In the genomic region with DNA sequence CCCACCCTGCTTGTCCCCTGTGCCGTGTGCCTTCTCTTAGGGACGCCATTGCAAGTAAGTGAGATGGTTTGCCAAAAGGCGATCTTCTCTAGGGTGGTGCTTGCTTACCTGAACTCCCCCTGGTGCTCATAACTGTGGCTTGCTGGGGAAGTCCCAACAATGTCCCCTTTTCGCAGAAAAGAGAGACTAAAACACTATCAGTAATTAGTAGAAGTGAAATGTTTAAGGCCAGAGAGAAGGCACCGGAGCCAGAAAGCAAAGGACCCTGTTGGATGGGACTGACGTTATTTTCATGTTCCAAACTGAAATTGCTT, we compare ENCODE assay signal across 8 mouse cellular contexts. TPM values are rescaled to one million over a fixed set of nuclear protein-coding genes. Genes with fewer than 3 reads are reported as not detected.
A peak's percentile ranks its signal among the peaks of the same experiment; 100 is the strongest.
DNase-seq lines count a peak whose midpoint lies in the region; ATAC-seq lines count a peak whose summit lies in the region.

No protein-coding gene starts in this region.

- H3K27me3 ChIP-seq in heart, embryonic 11.5 days (ENCODE audit: control insufficient read depth, insufficient read depth, low read length), result peaks cover 34% of the 10 kb centered on the region
- peaks cover 19% of the 10 kb centered on the region for H3K27me3 ChIP-seq in megakaryocyte, embryonic 14.5 days (replicated peaks)
- peaks cover 52% of the 10 kb centered on the region for H3K27me3 ChIP-seq in limb, embryonic 13.5 days
- peaks cover 15% of the 10 kb centered on the region for H3K27me3 ChIP-seq in stomach, embryonic 16.5 days (ENCODE audit: control insufficient read depth, insufficient read depth, low read length)

- no peak for ATAC-seq in heart, embryonic 11.5 days (replicated peaks; ENCODE audit: insufficient number of reproducible peaks, low FRiP score, low TSS enrichment)
- ATAC-seq in megakaryocyte, adult 5-6 weeks (ENCODE audit: poor library complexity, severe bottlenecking), result no peak
- no peak for ATAC-seq in limb, embryonic 13.5 days (ENCODE audit: low FRiP score, low read depth)
- ATAC-seq in stomach, embryonic 16.5 days (ENCODE audit: insufficient read depth, low FRiP score), result no peak

- H3K4me3 ChIP-seq in heart, embryonic 11.5 days (ENCODE audit: low read depth, low read length), result peak overlapping the region; percentile 58
- peak overlapping the region; percentile 56 for H3K4me3 ChIP-seq in megakaryocyte, embryonic 14.5 days (replicated peaks)
- peak overlapping the region; percentile 56 for H3K4me3 ChIP-seq in limb, embryonic 13.5 days
- H3K4me3 ChIP-seq in stomach, embryonic 16.5 days (replicated peaks; ENCODE audit: low read length), result peak overlapping the region; percentile 55

- 22% methylated on average over 6 of the region's 6 CpGs for WGBS in heart, embryonic 11.5 days (ENCODE audit: insufficient replicate concordance)
- WGBS in limb, embryonic 13.5 days, result 19% methylated on average over 6 of the region's 6 CpGs
- 22% methylated on average over 6 of the region's 6 CpGs for WGBS in stomach, embryonic 16.5 days

- no peak for DNase-seq in heart, adult 9 months (ENCODE audit: low spot score in 2 of 2)
- no peak for DNase-seq in yolk sac, embryonic 10.5 days (ENCODE audit: low spot score)
- no peak for DNase-seq in adrenal gland, postnatal 36 days

- H3K36me3 ChIP-seq in heart, embryonic 11.5 days (ENCODE audit: control insufficient read depth, insufficient read depth, low read length), result no peaks in the 10 kb centered on the region
- H3K36me3 ChIP-seq in megakaryocyte, embryonic 14.5 days (replicated peaks; ENCODE audit: low read length), result no peaks in the 10 kb centered on the region
- H3K36me3 ChIP-seq in limb, embryonic 13.5 days, result no peaks in the 10 kb centered on the region
- H3K36me3 ChIP-seq in stomach, embryonic 16.5 days (ENCODE audit: control insufficient read depth, insufficient read depth, low read length), result no peaks in the 10 kb centered on the region

- no peaks in the 10 kb centered on the region for H3K9me3 ChIP-seq in heart, embryonic 11.5 days (replicated peaks; ENCODE audit: control insufficient read depth, low read length)
- H3K9me3 ChIP-seq in megakaryocyte, embryonic 14.5 days, result peaks cover 2% of the 10 kb centered on the region; the same call in 1 of the 2 replicates
- H3K9me3 ChIP-seq in limb, embryonic 13.5 days, result no peaks in the 10 kb centered on the region
- H3K9me3 ChIP-seq in stomach, embryonic 16.5 days (replicated peaks; ENCODE audit: control insufficient read depth, low read length), result no peaks in the 10 kb centered on the region

- peak overlapping the region; percentile 98 for H3K4me2 ChIP-seq in heart, embryonic 11.5 days
- peak overlapping the region; percentile 92 for H3K4me2 ChIP-seq in limb, embryonic 13.5 days (replicated peaks)
- peak overlapping the region; percentile 96 for H3K4me2 ChIP-seq in stomach, embryonic 16.5 days (ENCODE audit: low read depth, low read length)

- no peak overlapping the region for H3K27ac ChIP-seq in heart, embryonic 11.5 days (ENCODE audit: low read depth, low read length)
- H3K27ac ChIP-seq in limb, embryonic 13.5 days, result no peak overlapping the region
- H3K27ac ChIP-seq in stomach, embryonic 16.5 days (ENCODE audit: low read length), result no peak overlapping the region

- H3K4me1 ChIP-seq in heart, embryonic 11.5 days (ENCODE audit: control insufficient read depth, insufficient read depth, low read length), result no peaks in the 10 kb centered on the region
- no peaks in the 10 kb centered on the region for H3K4me1 ChIP-seq in megakaryocyte, embryonic 14.5 days
- H3K4me1 ChIP-seq in limb, embryonic 13.5 days, result peaks cover 8% of the 10 kb centered on the region
- H3K4me1 ChIP-seq in stomach, embryonic 16.5 days (ENCODE audit: control insufficient read depth, insufficient read depth, low read length), result 0 out of 2 replicates have a peak, but pooled peaks cover 6% of the 10 kb centered on the region

- H3K9ac ChIP-seq in heart, embryonic 11.5 days (ENCODE audit: low read depth, low read length), result no peak overlapping the region
- no peak overlapping the region for H3K9ac ChIP-seq in limb, embryonic 13.5 days
- peak overlapping the region; percentile 69 for H3K9ac ChIP-seq in stomach, embryonic 16.5 days (ENCODE audit: low read length)

RNA-seq across cellular contexts. Expression of gene Gabrg3, which starts 0.3 kb away (rescaled TPM):
- polyA plus RNA-seq in heart, embryonic 11.5 days (2014; fragmentation: Nextera tagmentation; extraction: Ambion mirVana), result 0.34 and 0.59 TPM in 2 replicates
- 0.18 TPM in 1 of 2 replicates, not detected in the other for polyA plus RNA-seq in megakaryocyte, embryonic 14.5 days (2012; ENCODE audit: insufficient read depth, low replicate concordance)
- total RNA-seq in megakaryocyte, adult 5-6 weeks (2015), result not detected in 2 replicates
- total RNA-seq in megakaryocyte, adult 5-6 weeks (2017), result not detected in 2 replicates
- 0.65 and 1.5 TPM in 2 replicates for polyA plus RNA-seq in limb, embryonic 13.5 days (2015; fragmentation: Nextera tagmentation; extraction: Ambion mirVana)
- polyA plus RNA-seq in stomach, embryonic 16.5 days (2015; fragmentation: Nextera tagmentation; extraction: Ambion mirVana), result 1.4 and 1.5 TPM in 2 replicates
- total RNA-seq in adrenal gland, postnatal 36 days (2021), result 1 to 10 TPM; 2.1 to 3.6 TPM

RNA-seq across cellular contexts. Expression of gene Gabrb3, which starts 32.2 kb away (rescaled TPM):
- 1.8 and 3.5 TPM in 2 replicates for polyA plus RNA-seq in heart, embryonic 11.5 days (2014; fragmentation: Nextera tagmentation; extraction: Ambion mirVana)
- not detected in 2 replicates for polyA plus RNA-seq in megakaryocyte, embryonic 14.5 days (2012; ENCODE audit: insufficient read depth, low replicate concordance)
- total RNA-seq in megakaryocyte, adult 5-6 weeks (2015), result not detected in 2 replicates
- not detected in 2 replicates for total RNA-seq in megakaryocyte, adult 5-6 weeks (2017)
- polyA plus RNA-seq in limb, embryonic 13.5 days (2015; fragmentation: Nextera tagmentation; extraction: Ambion mirVana), result 0.89 and 0.97 TPM in 2 replicates
- 1.6 and 1.9 TPM in 2 replicates for polyA plus RNA-seq in stomach, embryonic 16.5 days (2015; fragmentation: Nextera tagmentation; extraction: Ambion mirVana)
- total RNA-seq in adrenal gland, postnatal 36 days (2021), result 1 to 10 TPM; 7.8 to 9.5 TPM
